Mouse (Mus musculus) spleen, postnatal 36 days (tissue): Measurements from ENCODE around the gene Taar8c.
"Not testable (repeated sequence)": the region's sequence is repeated elsewhere in the genome, so short reads cannot be mapped to it uniquely, and the experiment has no call there.

Experiments used
- DNase-seq, 2 experiments: peaks; one replicate each; pipeline ENCODE4 v3.0.0; 2022; ENCODE audit warnings: low spot score in 2 of 2, mixed read lengths in 1 of 2

The Taar8c gene

DNA sequence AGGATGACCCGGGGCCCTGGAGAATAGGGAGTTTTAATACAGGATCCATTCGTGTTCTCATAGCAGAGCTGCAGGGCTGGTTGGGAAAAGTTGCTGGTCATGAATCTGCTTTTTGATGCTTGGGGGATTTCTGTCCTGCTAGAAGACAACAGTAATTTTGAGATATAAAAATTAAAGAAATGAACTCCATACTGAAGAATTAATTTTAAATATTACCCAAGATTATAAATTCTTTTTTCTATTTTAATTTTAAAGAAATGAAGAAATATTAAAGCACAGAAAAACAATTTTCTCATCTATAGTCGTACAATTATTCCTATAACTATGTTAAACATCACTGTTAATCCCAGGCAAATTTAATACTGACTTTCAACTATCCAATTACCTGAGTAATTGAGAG lies at the start of gene Taar8c:
Gene Taar8c, minus strand, starts transcription at position 101 of the 400 bp plus-strand sequence.
- DNase-seq: not testable (repeated sequence)

DNA sequence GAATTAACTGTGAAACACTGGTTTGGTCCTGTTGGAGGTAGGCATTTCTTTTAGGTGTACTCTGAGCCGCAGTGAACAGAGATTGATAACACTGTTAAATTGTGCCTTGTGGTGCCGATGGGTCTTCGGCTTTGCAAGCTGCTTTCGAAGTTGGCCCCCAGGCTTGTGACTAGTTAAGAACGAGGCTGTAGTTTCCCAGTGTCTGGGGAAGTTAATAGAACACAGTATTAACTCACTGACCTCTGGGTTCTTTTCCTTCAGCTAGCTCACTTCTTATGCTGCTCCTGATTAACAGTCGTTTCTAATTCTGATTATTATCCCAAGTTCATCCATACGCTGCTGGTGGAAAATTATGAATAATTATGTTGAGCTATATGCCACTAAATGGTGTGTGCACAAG lies 48.4 kb upstream of the Taar8c start:
- DNase-seq: no peak

DNA sequence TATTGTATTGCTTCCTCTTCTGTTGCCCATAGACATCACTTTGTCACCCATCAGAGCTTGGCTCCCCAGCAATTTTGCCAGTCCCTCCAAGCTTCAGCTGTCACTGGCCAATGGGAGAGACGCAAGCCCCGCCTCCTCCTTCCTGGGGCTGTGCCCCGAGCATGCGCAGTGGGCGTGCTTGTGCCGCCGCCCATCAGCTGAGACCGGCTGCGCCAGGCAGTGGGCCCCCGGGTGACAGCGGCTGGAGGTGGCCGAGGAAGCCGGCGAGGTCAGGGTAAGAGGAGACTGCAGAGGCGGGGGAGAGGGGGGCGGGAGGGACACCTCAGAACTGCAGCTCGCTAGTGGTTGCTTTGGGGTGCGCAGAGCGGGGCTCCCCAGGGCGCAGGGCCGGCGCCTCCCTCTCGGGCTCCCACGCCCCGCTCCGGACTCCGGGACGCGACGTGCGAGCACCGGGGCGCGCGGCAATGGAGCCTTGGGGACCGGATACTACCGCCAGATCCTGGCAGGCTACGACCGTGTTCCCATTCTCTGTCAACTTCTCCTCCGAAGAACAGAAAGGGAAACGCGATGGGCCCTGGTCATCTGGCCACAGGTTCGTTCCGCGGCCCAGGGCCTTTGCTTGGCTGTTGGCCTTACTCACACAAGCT lies 47.5 kb upstream of the Taar8c start, which contains the start of gene Stx7:
Gene Stx7, plus strand, starts transcription at position 168 of the 647 bp plus-strand sequence.
- DNase-seq: peak; percentile 96 to 97

DNA sequence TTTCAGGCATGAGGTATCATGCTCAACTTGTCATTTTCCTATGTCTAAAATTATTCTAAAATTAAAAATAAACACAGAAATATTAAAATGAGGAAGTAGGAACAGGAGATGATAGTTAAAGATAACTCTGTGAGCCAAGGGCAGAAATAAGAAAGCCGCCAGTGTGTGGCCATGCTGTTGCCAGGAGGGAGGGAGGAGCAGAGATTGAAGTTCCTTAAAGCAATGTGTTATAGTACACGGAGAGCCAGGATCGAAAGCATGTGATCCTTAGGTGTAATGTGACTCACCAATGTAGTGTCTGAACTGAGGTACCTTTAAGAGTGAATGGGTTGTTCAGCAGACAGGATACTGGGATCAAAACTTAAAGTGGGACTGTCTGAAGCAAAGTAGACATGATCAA lies 41.0 kb upstream of the Taar8c start:
- no peak for DNase-seq

DNA sequence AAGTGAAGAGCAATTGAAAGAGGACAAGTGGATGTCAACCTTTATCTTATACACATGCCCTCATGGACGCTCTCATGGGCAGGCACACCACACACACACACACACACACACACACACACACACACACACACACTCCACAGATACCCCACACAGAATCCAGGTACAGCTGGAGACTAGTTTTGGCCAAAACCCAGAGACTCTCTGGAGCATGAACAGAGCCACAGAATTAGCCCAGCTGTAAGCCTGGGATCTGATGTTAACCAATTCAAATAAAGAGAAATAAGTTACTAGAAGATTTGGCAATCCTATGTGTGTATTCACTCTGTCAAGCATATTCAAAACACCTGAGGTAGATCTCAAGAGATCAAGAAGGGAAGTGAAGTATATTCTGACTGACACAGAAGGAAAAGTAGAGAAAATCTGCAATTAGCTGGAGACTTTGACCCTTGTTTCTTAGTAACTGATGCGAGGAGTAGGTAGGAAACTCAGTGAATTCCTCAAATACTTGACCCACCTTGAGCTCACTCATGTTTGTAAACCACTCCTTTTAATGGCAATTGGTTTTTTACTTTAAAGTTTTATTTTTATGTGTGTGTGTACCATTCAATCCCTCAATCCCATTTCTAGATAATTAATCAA lies 37.0 kb upstream of the Taar8c start:
- no peak for DNase-seq

DNA sequence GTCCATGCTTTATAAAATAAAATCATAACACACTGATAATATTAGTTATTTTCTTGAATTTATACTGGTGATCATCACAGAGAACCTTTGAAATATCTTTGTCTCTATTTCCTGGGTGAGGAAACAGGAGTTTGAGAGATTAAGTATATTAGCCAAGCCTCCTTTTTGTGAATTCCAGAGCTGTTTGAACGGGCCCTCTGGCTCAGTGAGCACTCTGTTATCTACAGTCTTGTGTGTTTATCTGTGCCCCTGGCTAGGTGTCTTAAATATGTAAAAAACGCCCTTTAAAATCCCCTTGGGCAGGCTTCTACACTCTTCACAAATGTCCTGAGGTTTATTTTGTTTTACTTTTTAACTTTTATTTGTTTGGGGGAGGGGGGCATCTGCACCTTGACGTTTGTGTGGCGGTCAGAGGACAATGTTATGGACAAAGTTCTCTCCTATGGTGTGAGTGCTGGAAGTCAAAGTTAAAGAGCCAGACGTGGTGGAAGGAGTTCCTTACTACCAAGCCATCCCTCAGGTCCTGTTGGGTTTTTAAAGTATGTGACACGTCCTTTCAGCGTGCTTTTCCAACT lies 32.4 kb upstream of the Taar8c start:
- DNase-seq: no peak

DNA sequence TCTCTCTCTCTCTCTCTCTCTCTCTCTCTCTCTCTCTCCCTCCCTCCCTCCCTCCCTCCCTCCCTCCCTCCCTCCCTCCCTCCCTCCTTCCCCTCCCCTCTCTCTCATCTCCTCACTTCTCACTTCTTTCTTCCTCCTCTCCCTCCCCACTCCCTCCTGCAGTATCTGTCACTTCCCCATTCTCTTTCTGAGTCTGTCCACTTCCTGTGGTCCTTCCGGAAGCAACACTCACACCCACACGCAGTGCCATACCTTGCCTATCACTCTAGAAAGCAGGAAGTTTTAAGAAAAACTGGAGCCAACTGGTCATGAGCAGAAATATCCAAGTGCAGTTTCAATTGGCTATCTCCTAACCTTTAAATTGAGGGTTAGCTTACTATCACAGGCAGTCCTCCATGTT lies 31.4 kb upstream of the Taar8c start:
- DNase-seq: peak; percentile 57 to 59

DNA sequence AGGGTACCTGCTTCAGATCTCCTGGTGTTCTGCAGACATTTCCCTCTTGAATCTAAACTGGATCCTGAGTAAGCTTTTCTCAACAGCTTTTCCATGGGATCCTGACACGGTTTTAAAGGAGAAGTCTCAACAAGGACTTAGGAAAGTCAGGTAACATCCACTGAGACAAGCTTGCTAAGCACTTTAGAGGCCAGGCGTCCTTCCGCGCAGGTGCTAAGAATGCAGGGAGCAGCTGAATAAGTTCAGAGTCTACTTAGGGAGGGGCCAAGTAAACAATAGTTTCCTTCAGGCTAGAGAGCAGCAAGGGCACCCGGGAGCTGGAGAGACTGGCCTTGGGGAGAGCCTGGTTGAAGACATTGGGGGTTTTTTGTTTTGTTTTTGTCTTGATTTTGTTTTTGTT lies 30.6 kb upstream of the Taar8c start:
- no peak for DNase-seq

DNA sequence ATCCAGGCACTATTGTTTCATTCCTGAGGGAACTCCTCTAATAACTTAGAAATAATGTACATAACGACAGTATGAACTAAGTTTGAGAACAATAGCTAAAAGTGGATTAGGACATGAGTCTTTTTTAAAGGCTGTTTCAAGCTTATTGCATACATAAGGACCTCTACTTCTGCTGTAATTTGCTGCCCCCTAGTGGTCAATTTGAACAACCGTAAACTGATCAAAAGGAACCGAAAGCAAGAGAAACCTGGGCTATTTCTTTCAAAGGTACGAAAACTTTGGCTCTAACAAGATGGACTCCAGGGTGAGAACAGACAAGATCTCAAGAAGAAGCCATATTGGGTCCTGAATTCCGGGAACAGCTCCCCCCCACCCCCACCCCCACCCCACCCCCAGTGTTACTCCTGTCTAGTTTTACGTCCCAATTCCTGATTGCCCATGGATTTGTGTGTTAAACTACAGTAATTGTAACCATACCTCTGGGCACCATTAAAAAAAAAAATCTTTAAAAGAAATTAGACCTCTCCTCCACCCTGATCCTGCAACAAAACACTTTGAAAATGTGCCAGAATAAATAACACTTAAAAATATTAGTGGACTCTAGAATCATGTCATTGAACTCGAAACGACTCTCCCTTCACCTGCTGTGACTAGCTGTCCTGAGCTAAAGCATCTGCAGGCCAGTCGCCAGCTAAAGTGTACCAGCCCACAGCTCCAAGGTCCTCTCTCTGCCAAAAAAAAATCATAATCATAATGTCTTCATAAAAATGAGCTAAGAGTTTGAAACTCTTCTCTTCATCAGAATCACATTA lies 29.9 kb upstream of the Taar8c start:
- DNase-seq: peak; percentile 68 to 85

DNA sequence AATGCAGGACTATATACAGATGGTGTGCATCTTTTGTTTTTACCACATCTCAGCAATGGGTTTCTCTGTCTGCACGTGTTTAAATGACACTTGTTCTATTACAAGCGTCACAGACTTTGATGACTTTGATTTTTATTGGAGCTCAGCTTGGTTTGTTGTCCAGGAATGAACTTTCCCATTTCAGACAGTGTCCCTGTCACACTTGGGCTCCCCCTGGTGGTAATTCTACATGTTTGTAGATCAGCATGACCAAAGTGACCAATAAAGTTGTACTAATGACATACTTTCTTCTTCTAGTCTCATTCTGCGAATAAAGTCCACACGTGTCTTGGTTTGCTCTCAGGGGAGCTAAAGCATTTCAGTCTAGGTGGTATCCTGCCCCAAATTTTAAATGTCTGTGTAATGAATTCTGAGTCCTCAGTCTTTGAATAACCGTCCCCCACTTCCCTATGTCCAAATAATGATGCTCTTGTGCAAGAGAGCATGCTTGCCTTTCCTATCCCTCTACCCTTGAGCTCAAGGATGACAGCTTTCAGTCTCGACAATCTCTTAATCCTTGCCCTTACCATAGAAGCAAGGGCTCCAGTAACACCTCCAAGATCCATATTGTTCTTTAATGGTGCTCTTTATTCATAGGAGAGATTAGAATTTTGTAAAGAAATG lies 9.5 kb upstream of the Taar8c start:
- DNase-seq: peak in 1 of 2 experiments; percentile 25

DNA sequence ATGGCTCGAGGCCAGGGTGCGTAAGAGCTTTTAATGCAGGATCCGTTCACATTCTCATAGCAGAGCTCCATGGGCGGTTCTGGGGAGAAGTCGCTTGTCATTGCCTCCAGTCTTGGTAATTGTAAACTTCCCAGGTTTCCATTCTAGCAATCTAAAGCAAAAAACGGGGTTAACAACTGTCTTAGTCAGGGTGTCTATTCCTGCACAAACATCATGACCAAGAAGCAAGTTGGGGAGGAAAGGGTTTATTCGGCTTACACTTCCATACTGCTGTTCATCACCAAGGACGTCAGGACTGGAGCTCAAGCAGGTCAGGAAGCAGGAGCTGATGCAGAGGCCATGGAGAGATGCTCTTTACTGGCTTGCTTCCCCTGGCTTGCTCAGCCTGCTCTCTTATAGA lies 7.7 kb upstream of the Taar8c start, which contains the start of gene Taar9:
Gene Taar9, minus strand, starts transcription at position 101 of the 400 bp plus-strand sequence.
- DNase-seq: not testable (repeated sequence)

DNA sequence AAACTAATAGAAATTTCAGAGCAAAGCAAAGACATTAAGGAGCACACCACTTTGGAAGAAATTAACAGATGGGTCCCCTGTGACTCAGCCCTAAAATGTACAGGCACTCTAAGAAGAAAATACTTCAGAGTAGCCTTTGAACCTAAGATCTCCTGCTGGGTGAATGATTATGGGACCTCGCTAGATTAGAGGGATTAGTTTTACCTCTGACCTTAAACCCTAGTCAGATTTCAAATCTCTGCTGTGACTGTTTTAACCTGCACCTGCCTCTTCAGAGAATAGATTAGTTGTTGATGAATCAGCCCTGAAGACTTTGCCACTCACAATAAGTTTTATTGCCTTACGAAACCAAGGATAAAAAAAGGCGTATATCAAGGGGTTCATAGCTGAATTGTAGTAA lies 6.5 kb upstream of the Taar8c start:
- no peak for DNase-seq

DNA sequence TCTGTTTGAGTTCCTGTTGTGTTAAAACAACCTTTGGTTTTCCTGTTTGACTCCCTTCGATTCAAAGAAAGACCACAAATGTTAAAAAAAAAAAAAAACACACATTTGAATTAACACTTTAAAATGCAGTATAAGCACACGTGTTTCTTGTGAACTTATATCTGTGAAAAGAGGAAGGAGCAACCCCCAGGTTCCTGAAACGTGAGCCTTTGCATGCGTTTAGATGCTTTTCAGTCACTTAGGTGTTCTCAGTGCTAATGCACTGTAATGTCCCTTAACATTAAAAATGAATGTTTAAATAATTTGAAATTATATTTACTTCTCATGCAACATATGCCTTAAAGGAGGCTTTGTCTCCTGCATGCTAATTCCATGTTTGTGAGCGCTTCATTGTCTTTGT lies 6.0 kb upstream of the Taar8c start:
- DNase-seq: no peak

DNA sequence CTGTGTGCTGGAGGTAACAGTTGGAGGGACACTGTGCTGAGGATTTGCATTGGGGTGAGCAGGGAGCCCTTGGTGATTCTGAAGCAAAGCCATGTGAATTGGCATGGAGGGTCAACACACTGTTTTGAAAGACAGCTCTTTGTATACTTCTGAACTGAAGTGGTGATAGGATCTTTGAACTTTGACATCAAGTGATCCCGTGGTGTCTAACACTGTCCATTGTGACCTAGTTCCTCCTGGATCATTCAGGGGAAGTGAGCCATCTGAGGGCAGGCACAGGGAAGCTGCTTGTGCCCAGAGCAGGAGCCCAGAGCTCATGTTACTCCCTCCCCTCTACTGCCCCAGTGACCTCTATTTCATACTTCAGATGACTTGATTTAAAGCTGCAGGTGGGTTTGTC lies 1.6 kb upstream of the Taar8c start:
- DNase-seq: not testable (repeated sequence)

DNA sequence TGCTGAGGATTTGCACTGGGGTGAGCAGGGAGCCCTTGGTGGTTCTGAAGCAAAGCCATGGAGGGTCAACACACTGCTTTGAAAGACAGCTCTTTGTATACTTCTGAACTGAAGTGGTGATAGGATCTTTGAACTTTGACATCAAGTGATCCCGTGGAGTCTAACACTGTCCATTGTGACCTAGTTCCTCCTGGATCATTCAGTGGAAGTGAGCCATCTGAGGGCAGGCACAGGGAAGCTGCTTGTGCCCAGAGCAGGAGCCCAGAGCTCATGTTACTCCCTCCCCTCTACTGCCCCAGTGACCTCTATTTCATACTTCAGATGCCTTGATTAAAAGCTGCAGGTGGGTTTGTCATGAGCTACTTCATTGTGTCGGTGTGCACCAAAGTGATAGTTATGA lies 4.7 kb downstream of the Taar8c start:
- not testable (repeated sequence) for DNase-seq

DNA sequence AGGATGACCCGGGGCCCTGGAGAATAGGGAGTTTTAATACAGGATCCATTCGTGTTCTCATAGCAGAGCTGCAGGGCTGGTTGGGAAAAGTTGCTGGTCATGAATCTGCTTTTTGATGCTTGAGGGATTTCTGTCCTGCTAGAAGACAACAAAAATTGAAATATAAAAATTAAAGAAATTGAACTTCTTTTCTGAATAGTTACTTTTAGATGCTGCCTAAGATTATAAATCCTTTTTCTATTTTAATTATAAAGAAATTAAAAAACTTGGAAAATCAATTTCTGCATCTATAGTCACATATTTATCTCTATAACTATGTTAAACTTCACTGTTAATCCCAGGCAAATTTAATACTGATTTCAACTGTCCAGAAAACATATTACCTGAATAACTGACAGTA lies 9.5 kb downstream of the Taar8c start, which contains the start of gene Taar8b:
Gene Taar8b, minus strand, starts transcription at position 101 of the 400 bp plus-strand sequence.
- no peak for DNase-seq

DNA sequence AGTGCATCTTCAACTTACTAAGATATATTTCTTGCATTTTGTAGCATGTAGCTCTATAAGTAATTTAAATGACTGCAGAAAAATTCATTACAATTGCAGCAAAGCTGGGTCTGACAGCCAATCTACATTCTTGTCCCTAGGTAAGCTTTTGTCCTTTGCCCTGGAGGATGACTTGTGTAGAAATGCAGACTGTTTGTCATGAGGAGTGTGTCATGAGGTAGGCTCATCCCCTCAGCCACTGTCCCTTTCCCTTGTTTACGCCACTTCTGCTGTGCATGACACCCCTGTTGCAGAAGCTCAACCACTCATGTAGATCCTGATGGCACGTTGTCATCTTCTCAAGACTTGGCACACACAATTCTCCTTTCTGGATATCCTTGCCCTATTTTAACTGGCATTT lies 14.5 kb downstream of the Taar8c start:
- DNase-seq: no peak

DNA sequence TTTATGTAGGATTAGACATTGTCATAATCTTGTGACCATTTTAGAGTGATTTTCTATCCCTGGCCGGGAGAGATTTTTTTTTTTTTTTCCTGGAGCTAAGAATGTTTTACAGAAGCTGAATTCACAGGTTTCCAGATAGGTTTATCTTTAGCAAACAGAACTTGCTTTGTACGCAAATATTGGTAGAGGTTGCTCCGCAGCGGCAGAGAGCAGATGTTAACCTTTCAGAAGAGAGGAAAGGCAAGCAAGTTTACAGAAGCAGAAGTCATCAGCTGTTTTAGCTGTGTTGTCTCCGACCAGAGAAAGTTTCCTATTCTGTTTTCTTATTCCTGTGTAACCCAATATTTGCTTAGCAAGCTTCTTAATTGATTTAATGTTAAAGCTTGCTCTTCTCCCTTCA lies 15.2 kb downstream of the Taar8c start:
- no peak for DNase-seq

DNA sequence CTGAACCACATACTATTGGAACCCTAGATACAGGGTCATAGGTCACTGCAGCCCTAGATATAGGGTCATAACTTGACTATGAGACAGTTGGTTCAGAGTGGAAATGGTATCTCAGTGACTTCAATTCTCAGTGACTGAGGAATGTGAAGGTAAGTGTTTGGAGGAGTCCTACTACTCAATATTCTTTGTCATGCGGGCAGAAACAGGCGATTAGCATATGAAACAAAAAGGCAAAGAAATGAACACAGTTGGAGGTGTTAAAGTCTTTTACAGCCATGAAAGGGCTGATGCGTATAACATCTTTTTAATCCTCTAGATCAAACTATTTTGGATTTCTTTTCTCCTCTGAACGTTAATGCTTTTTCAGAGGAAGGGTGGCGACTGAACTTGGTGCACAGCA lies 15.8 kb downstream of the Taar8c start:
- no peak for DNase-seq

DNA sequence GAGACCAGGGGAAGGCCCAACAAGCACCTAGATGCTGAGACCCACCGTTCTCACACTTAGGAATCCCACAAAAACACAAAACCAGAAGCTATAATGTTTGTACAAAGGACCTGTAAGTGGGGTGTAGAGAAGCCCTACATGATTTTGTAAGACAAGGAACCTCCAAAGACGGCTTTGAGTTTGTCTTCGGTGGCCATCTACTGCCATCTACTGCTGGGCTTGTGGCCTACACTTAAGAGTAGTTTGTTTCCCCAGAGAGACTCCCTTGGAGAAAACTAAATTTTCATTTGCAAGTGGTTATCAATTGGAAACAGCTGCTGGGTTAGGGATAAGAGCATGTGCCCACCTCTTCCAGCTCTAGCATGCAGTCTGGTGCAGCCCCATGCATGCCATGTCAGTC lies 21.5 kb downstream of the Taar8c start:
- DNase-seq: peak in 1 of 2 experiments; percentile 2

DNA sequence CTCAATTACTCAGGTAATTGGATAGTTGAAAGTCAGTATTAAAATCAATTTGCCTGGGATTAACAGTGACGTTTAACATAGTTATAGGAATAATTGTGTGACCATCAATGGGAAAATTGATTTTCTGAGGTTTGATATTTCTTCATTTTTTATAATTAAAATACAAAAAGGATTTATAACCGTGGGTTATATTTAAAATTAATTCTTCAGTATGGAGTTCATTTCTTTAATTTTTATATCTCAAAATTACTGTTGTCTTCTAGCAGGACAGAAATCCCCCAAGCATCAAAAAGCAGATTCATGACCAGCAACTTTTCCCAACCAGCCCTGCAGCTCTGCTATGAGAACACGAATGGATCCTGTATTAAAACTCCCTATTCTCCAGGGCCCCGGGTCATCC lies 25.5 kb downstream of the Taar8c start, which contains the start of gene Taar8a:
Gene Taar8a, plus strand, starts transcription at position 301 of the 400 bp plus-strand sequence.
- DNase-seq: not testable (repeated sequence)
